Mouse (Mus musculus): ENCODE results near the gene Fbxo46. TPM values are rescaled to one million over a fixed set of nuclear protein-coding genes. Genes with fewer than 3 reads are reported as not detected.
A peak's percentile ranks its signal among the peaks of the same experiment; 100 is the strongest.

The Fbxo46 gene
- polyA plus RNA-seq, 1 experiment from 2014 or later: 5.1 TPM

DNA sequence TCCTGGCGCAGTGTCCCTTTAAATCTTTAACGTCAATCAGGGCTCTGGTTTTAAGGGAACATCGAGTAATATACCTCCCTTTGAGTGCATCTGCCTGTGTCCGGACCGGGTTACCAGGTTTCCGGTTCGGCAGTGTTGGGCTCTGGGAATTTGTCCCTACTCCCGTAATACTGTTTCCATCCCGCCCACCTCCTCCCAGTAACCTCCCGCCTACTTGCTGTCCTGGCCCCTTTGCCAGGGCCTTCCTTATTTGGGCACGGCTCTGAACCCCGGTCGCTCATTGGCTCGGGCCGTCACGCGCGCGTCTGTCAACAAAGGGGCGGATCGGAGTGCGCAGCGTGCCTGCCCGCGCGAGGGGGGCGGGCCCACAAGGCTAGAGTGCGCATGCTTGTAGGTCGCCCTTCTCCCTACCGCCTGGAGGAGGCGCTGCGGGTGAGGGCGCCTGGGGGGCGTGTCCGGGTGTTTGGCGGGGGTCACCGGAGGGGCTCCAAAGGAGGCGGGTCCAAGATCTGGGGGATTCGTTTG, 11.7 kb downstream of the Fbxo46 start:
- no peaks in the 10 kb centered on the region for H3K9me3 ChIP-seq (ENCODE audit: control insufficient read depth)
- peak overlapping the region; percentile 68 for H3K4me2 ChIP-seq (replicated peaks; ENCODE audit: low read depth)
- H3K27ac ChIP-seq (ENCODE audit: low read depth, low read length): peak overlapping the region; percentile 60; the same call in 1 of the 2 replicates
- peak overlapping the region; percentile 35; the same call in 1 of the 2 replicates for H3K9ac ChIP-seq (ENCODE audit: low read depth, low read length)
- H3K27me3 ChIP-seq (replicated peaks; ENCODE audit: control insufficient read depth, insufficient read depth, low read length): no peaks in the 10 kb centered on the region
- WGBS: under 1% methylated on average over 39 of the region's 39 CpGs
- peaks cover 13% of the 10 kb centered on the region for H3K36me3 ChIP-seq (ENCODE audit: control insufficient read depth, insufficient read depth)
- peak; percentile 94 for TF ChIP-seq CTCF (IDR thresholded peaks at IDR 0.05; ENCODE audit: low read depth)
- no peaks in the 10 kb centered on the region for H3K4me1 ChIP-seq (replicated peaks; ENCODE audit: control insufficient read depth, insufficient read depth, low read length)
- H3K4me3 ChIP-seq (ENCODE audit: low read depth, low read length): peak overlapping the region; percentile 37
- peak; percentile 99 for ATAC-seq

DNA sequence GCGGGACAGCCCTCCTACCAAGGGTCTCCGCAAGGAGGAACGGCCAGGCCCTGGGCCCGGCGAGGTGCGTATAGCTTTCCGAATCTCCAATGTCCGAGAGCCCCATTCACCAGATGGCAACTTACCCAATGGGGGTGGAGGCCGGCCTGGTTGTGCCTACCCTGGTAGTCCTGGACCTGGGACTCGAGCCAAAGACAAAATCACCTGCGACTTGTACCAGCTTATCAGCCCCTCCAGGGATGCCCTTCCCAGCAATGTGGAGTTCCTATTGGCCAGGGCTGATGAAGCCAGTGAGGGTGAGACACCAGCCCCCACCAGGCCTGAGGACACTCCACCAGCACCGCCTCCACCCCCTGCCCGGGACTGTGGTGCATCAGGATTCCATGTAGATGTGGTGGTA, 16.5 kb downstream of the Fbxo46 start:
- Histone ChIP-seq H3K4me1 (replicated peaks; ENCODE audit: control insufficient read depth, insufficient read depth, low read length) (no peaks in the 10 kb centered on the region), H3K27ac (ENCODE audit: low read depth, low read length) (0 out of 2 replicates have a peak overlapping the region, but pooled peaks have one; percentile 21), H3K4me3 (ENCODE audit: low read depth, low read length) (no peak overlapping the region), H3K27me3 (replicated peaks; ENCODE audit: control insufficient read depth, insufficient read depth, low read length) (no peaks in the 10 kb centered on the region), H3K9me3 (ENCODE audit: control insufficient read depth) (no peaks in the 10 kb centered on the region), H3K4me2 (replicated peaks; ENCODE audit: low read depth) (no peak overlapping the region), H3K36me3 (ENCODE audit: control insufficient read depth, insufficient read depth) (peaks cover 47% of the 10 kb centered on the region), H3K9ac (ENCODE audit: low read depth, low read length) (no peak overlapping the region)
- WGBS: 96% methylated on average over 13 of the region's 13 CpGs
- TF ChIP-seq CTCF (IDR thresholded peaks at IDR 0.05; ENCODE audit: low read depth): no peak
- ATAC-seq: no peak

DNA sequence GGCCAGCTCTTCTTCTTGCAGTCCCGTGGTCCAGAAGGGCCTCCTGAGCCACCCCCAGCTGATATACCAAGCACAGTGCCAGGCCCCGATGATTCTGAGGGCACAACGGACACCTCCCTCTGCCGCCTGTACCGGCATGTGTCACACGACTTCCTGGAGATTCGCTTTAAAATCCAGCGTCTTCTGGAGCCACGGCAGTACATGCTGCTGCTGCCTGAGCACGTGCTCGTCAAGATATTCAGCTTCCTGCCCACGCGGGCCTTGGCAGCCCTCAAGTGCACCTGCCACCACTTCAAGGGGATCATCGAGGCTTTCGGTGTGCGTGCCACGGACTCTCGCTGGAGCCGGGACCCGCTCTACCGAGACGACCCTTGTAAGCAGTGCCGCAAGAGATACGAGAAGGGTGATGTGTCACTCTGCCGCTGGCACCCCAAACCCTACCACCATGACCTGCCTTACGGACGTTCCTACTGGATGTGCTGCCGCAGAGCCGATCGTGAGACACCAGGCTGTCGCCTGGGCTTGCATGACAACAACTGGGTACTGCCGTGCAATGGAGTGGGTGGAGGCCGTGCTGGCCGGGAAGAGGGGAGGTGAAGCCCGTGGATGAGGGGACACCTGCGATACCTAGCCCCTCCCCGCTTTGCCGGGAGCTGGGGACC, 17.1 kb downstream of the Fbxo46 start:
- Histone ChIP-seq H3K9ac (ENCODE audit: low read depth, low read length) (no peak overlapping the region), H3K4me1 (replicated peaks; ENCODE audit: control insufficient read depth, insufficient read depth, low read length) (no peaks in the 10 kb centered on the region), H3K9me3 (ENCODE audit: control insufficient read depth) (no peaks in the 10 kb centered on the region), H3K4me2 (replicated peaks; ENCODE audit: low read depth) (no peak overlapping the region), H3K4me3 (ENCODE audit: low read depth, low read length) (no peak overlapping the region), H3K27me3 (replicated peaks; ENCODE audit: control insufficient read depth, insufficient read depth, low read length) (no peaks in the 10 kb centered on the region), H3K27ac (ENCODE audit: low read depth, low read length) (no peak overlapping the region), H3K36me3 (ENCODE audit: control insufficient read depth, insufficient read depth) (peaks cover 47% of the 10 kb centered on the region)
- TF ChIP-seq CTCF (IDR thresholded peaks at IDR 0.05; ENCODE audit: low read depth): no peak
- ATAC-seq: no peak
- 94% methylated on average over 38 of the region's 38 CpGs for WGBS

DNA sequence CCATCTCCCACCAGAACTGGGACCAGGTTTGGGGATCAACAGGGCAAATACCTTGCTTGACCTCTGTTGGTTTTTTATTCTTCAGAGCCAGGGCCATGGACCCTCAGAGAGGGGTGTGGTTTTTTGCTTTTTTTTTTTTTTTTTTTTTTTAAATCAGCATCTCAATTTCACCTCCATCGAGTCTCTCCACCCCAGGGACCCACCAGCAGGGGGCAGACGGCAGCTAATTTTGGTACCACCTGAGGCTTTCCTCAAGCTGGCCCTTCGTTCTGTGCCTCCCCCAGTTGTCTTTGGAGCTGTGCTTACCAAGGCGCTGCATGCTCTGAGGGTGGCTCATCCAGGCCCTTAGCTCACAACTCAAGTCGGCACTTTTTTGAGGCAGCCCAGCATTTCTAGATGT, 17.7 kb downstream of the Fbxo46 start:
- no peak overlapping the region for H3K27ac ChIP-seq (ENCODE audit: low read depth, low read length)
- peaks cover 47% of the 10 kb centered on the region for H3K36me3 ChIP-seq (ENCODE audit: control insufficient read depth, insufficient read depth)
- no peak overlapping the region for H3K9ac ChIP-seq (ENCODE audit: low read depth, low read length)
- no peak for ATAC-seq
- peak; percentile 63 for TF ChIP-seq CTCF (IDR thresholded peaks at IDR 0.05; ENCODE audit: low read depth)
- no peaks in the 10 kb centered on the region for H3K4me1 ChIP-seq (replicated peaks; ENCODE audit: control insufficient read depth, insufficient read depth, low read length)
- H3K4me2 ChIP-seq (replicated peaks; ENCODE audit: low read depth): no peak overlapping the region
- no peaks in the 10 kb centered on the region for H3K27me3 ChIP-seq (replicated peaks; ENCODE audit: control insufficient read depth, insufficient read depth, low read length)
- H3K4me3 ChIP-seq (ENCODE audit: low read depth, low read length): no peak overlapping the region
- H3K9me3 ChIP-seq (ENCODE audit: control insufficient read depth): no peaks in the 10 kb centered on the region
- WGBS: 52% methylated on average over 5 of the region's 5 CpGs

GRCm38 (mm10) chr7:19146793-19147192, 27.1 kb downstream of the Fbxo46 start:
- H3K9me3 ChIP-seq (ENCODE audit: control insufficient read depth): no peaks in the 10 kb centered on the region
- no peak overlapping the region for H3K9ac ChIP-seq (ENCODE audit: low read depth, low read length)
- no peak for TF ChIP-seq CTCF (IDR thresholded peaks at IDR 0.05; ENCODE audit: low read depth)
- ATAC-seq: no peak
- H3K27me3 ChIP-seq (replicated peaks; ENCODE audit: control insufficient read depth, insufficient read depth, low read length): no peaks in the 10 kb centered on the region
- peaks cover 3% of the 10 kb centered on the region for H3K36me3 ChIP-seq (ENCODE audit: control insufficient read depth, insufficient read depth)
- WGBS: 90% methylated on average over 10 of the region's 10 CpGs
- H3K4me3 ChIP-seq (ENCODE audit: low read depth, low read length): no peak overlapping the region
- no peak overlapping the region for H3K4me2 ChIP-seq (replicated peaks; ENCODE audit: low read depth)
- H3K4me1 ChIP-seq (replicated peaks; ENCODE audit: control insufficient read depth, insufficient read depth, low read length): 0 out of 2 replicates have a peak, but pooled peaks cover 10% of the 10 kb centered on the region
- no peak overlapping the region for H3K27ac ChIP-seq (ENCODE audit: low read depth, low read length)

DNA sequence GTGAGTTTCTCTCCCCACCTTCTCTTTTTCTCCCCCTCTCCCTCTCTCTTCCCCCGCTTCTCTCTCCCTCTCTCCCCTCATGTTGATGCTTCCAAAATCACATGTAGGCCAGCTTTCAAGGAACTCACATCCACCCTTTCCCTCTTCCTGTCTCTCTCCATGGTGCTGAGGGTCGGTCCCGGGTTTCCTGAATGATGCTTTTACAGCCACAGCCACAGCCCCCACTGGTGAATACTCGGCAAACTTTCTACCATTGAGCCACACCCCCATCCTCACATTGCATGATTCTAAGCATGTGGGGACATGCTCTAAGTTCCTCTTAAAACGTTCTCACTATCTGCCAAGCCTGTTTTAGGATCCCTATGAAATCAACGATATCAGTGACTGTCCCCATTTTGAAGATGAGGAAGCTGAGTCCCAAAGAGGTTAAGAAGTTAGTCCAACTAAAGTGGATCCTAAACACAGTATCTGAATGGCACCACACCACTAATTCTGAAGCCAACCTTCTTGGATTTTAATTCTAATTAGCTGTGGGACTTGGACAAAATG, 27.9 kb downstream of the Fbxo46 start:
- no peak overlapping the region for H3K4me2 ChIP-seq (replicated peaks; ENCODE audit: low read depth)
- H3K27me3 ChIP-seq (replicated peaks; ENCODE audit: control insufficient read depth, insufficient read depth, low read length): no peaks in the 10 kb centered on the region
- H3K9me3 ChIP-seq (ENCODE audit: control insufficient read depth): no peaks in the 10 kb centered on the region
- H3K4me3 ChIP-seq (ENCODE audit: low read depth, low read length): no peak overlapping the region
- H3K27ac ChIP-seq (ENCODE audit: low read depth, low read length): no peak overlapping the region
- ATAC-seq: no peak
- TF ChIP-seq CTCF (IDR thresholded peaks at IDR 0.05; ENCODE audit: low read depth): no peak
- no peak overlapping the region for H3K9ac ChIP-seq (ENCODE audit: low read depth, low read length)
- 52% methylated on average over 6 of the region's 6 CpGs for WGBS
- H3K4me1 ChIP-seq (replicated peaks; ENCODE audit: control insufficient read depth, insufficient read depth, low read length): 0 out of 2 replicates have a peak, but pooled peaks cover 10% of the 10 kb centered on the region
- peaks cover 8% of the 10 kb centered on the region for H3K36me3 ChIP-seq (ENCODE audit: control insufficient read depth, insufficient read depth)

Data from intestine, postnatal 0 days (tissue).